Mouse (Mus musculus): ENCODE data around the gene Tiam1.

Tiam1 gene

GRCm38 (mm10) chr16:89860708-89861107 is 282.9 kb downstream of the Tiam1 start:
- no peak for DNase-seq (ENCODE audit: extremely low read depth, insufficient read length, low spot score)

GRCm38 (mm10) chr16:89857666-89858065 is 285.9 kb downstream of the Tiam1 start:
- DNase-seq (ENCODE audit: extremely low read depth, insufficient read length, low spot score) = no peak

GRCm38 (mm10) chr16:89854731-89855130 is 288.8 kb downstream of the Tiam1 start:
- DNase-seq (ENCODE audit: extremely low read depth, insufficient read length, low spot score) = no peak

GRCm38 (mm10) chr16:89851333-89851732 is 292.2 kb downstream of the Tiam1 start:
- DNase-seq (ENCODE audit: extremely low read depth, insufficient read length, low spot score) = no peak

- no peak for DNase-seq (ENCODE audit: extremely low read depth, insufficient read length, low spot score)
Measured at GRCm38 (mm10) chr16:89848651-89849597, 294.6 kb downstream of the Tiam1 start.

GRCm38 (mm10) chr16:89848179-89848578 is 295.4 kb downstream of the Tiam1 start:
- DNase-seq (ENCODE audit: extremely low read depth, insufficient read length, low spot score) = no peak

- DNase-seq (ENCODE audit: extremely low read depth, insufficient read length, low spot score) = no peak
Measured at GRCm38 (mm10) chr16:89845461-89845860, 298.1 kb downstream of the Tiam1 start.

- no peak for DNase-seq (ENCODE audit: extremely low read depth, insufficient read length, low spot score)
Measured at GRCm38 (mm10) chr16:89844580-89844979, 299.0 kb downstream of the Tiam1 start.

- no peak for DNase-seq (ENCODE audit: extremely low read depth, insufficient read length, low spot score)
Measured at GRCm38 (mm10) chr16:89841894-89842293, 301.7 kb downstream of the Tiam1 start.

GRCm38 (mm10) chr16:89840361-89840760 is 303.2 kb downstream of the Tiam1 start:
- DNase-seq (ENCODE audit: extremely low read depth, insufficient read length, low spot score) = no peak

- no peak for DNase-seq (ENCODE audit: extremely low read depth, insufficient read length, low spot score)
Measured at GRCm38 (mm10) chr16:89839829-89840228, 303.7 kb downstream of the Tiam1 start.

- DNase-seq (ENCODE audit: extremely low read depth, insufficient read length, low spot score) = no peak
Measured at GRCm38 (mm10) chr16:89837096-89837495, 306.5 kb downstream of the Tiam1 start.

- DNase-seq (ENCODE audit: extremely low read depth, insufficient read length, low spot score) = peak; percentile 51
Measured at GRCm38 (mm10) chr16:89835551-89835950, 308.0 kb downstream of the Tiam1 start.

- DNase-seq (ENCODE audit: extremely low read depth, insufficient read length, low spot score) = no peak
Measured at GRCm38 (mm10) chr16:89833011-89833410, 310.6 kb downstream of the Tiam1 start.

GRCm38 (mm10) chr16:89831172-89831571 is 312.4 kb downstream of the Tiam1 start:
- no peak for DNase-seq (ENCODE audit: extremely low read depth, insufficient read length, low spot score)

- no peak for DNase-seq (ENCODE audit: extremely low read depth, insufficient read length, low spot score)
Measured at GRCm38 (mm10) chr16:89830221-89830648, 313.3 kb downstream of the Tiam1 start.

GRCm38 (mm10) chr16:89827496-89828125 is 316.0 kb downstream of the Tiam1 start:
- no peak for DNase-seq (ENCODE audit: extremely low read depth, insufficient read length, low spot score)

- no peak for DNase-seq (ENCODE audit: extremely low read depth, insufficient read length, low spot score)
Measured at GRCm38 (mm10) chr16:89825875-89826274, 317.7 kb downstream of the Tiam1 start.

GRCm38 (mm10) chr16:89822882-89823281 is 320.7 kb downstream of the Tiam1 start:
- no peak for DNase-seq (ENCODE audit: extremely low read depth, insufficient read length, low spot score)

GRCm38 (mm10) chr16:89818661-89819060 is 324.9 kb downstream of the Tiam1 start:
- DNase-seq (ENCODE audit: extremely low read depth, insufficient read length, low spot score) = no peak

- DNase-seq (ENCODE audit: extremely low read depth, insufficient read length, low spot score) = no peak
Measured at GRCm38 (mm10) chr16:89817861-89818630, 325.5 kb downstream of the Tiam1 start.
